Mouse (Mus musculus) C2C12 (cell line): Measurements from ENCODE around the gene Pde11a. TPM values are rescaled to one million over a fixed set of nuclear protein-coding genes. Genes with fewer than 3 reads are reported as not detected.

ENCODE experiments used
- H3K27me3 ChIP-seq: one replicate; pipeline ENCODE4 v1.6.1; 2011; ENCODE audit not compliant: control insufficient read depth, insufficient read depth, insufficient read length
- H3K36me3 ChIP-seq: one replicate; pipeline ENCODE4 v1.6.1; 2011; ENCODE audit not compliant: control insufficient read depth, insufficient read depth
- H3K4me3 ChIP-seq: one replicate; pipeline ENCODE4 v1.5.1; 2011; ENCODE audit warnings: mild to moderate bottlenecking, control low read depth; ENCODE audit not compliant: poor library complexity, insufficient read depth, severe bottlenecking
- H3K79me2 ChIP-seq: one replicate; pipeline ENCODE4 v1.6.1; 2011; ENCODE audit not compliant: control insufficient read depth, insufficient read depth
- H3K79me3 ChIP-seq: one replicate; pipeline ENCODE4 v1.6.1; 2011; ENCODE audit warnings: low read depth, control low read depth
- H3ac ChIP-seq: one replicate; pipeline ENCODE3; 2011; ENCODE audit warnings: low read depth; ENCODE audit not compliant: control insufficient read depth, insufficient read length
- CEBPB ChIP-seq: IDR thresholded peaks from one replicate; pipeline ENCODE4 v1.6.1; 2011; ENCODE audit warnings: low read depth, mild to moderate bottlenecking, control low read depth, moderate library complexity
- CTCF ChIP-seq: IDR thresholded peaks from one replicate; pipeline ENCODE4 v1.5.1; 2011; ENCODE audit not compliant: control insufficient read depth, insufficient read depth, insufficient read length
- FOSL1 ChIP-seq: IDR thresholded peaks from one replicate; pipeline ENCODE4 v1.8.0; 2011; ENCODE audit warnings: mild to moderate bottlenecking, low read length; ENCODE audit not compliant: poor library complexity, insufficient read depth, severe bottlenecking
- MAX ChIP-seq: IDR thresholded peaks from one replicate; pipeline ENCODE4 v1.6.1; 2011; ENCODE audit warnings: mild to moderate bottlenecking, control low read depth
- MYOD1 ChIP-seq: IDR thresholded peaks from one replicate; pipeline ENCODE4 v1.6.1; 2011; ENCODE audit warnings: low read depth; ENCODE audit not compliant: control insufficient read depth, insufficient read length
- MYOG ChIP-seq: IDR thresholded peaks from one replicate; pipeline ENCODE4 v1.6.1; 2011; ENCODE audit not compliant: control insufficient read depth, insufficient read length; ENCODE audit errors: extremely low read depth
- USF1 ChIP-seq: IDR thresholded peaks from one replicate; pipeline ENCODE4 v1.6.1; 2011; ENCODE audit warnings: low read depth, mild to moderate bottlenecking, control low read depth, moderate library complexity
- polyA plus RNA-seq: library from polyadenylated mRNA; unstranded; fragments of >200 nt; fragmentation: generic; extraction: Trizol; gene quantifications from one replicate; pipeline ENCODE4 v1.2.1, GENCODE M21; 2012; ENCODE audit warnings: missing spikeins

The Pde11a gene
- polyA plus RNA-seq, 1 experiment, result not detected

GRCm38 (mm10) chr2:76129058-76129437 is 209.5 kb downstream of the Pde11a start:
- H3K27me3 ChIP-seq, result peaks cover 8% of the 10 kb centered on the region
- H3K79me2 ChIP-seq, result no peaks in the 10 kb centered on the region
- H3K4me3 ChIP-seq, result no peak overlapping the region
- TF ChIP-seq MYOG (no peak), USF1 (no peak), CEBPB (no peak), MAX (no peak), FOSL1 (no peak), CTCF (no peak), MYOD1 (no peak)
- H3K79me3 ChIP-seq, result no peaks in the 10 kb centered on the region
- H3K36me3 ChIP-seq, result no peaks in the 10 kb centered on the region
- no peak overlapping the region for H3ac ChIP-seq

DNA sequence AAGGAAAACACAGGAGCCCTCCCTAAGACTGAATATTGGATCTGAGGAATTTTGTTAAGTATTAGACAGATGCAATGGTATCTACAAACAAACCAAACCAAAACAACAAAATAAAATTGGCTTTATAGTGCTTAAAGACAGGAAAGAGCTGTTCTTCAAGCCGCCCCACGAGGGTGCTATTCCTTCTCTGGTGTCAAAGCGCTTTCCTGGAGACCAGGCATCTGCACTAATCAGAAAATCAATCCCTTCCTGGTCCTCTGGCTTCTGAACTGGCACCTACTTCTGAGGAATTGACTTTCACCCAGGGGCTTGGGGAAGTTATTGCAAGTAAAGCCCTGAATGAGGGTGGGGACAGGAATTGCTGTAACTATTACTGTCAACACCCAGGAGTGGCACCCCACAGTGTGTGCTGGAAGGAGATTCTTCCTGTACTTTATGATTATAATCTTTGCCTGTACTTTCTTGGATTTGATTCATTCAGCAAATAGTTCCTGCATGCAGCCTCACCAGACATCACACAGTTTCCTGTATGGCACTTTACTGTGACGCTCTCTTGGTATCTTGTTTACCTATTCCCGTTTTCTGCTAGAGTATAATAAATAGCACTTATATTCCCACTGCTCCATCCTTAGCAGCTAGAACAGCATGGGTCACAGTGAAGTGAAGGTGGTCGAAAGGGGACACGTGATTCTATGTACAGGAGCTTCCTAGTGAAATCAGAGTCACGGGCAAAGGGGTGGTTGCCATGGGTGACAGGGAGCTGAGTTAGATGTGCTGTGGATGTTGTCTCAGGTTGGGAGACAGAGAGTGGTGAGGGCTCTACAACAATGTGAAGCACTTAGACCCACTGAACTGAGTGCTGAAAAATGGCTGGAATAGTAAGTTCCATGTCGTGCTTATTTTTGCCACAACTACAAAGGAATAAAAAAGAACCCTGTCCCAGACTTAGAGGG is 210.2 kb downstream of the Pde11a start:
- H3K79me3 ChIP-seq, result no peaks in the 10 kb centered on the region
- TF ChIP-seq USF1 (no peak), FOSL1 (no peak), CTCF (no peak), MYOG (no peak)

DNA sequence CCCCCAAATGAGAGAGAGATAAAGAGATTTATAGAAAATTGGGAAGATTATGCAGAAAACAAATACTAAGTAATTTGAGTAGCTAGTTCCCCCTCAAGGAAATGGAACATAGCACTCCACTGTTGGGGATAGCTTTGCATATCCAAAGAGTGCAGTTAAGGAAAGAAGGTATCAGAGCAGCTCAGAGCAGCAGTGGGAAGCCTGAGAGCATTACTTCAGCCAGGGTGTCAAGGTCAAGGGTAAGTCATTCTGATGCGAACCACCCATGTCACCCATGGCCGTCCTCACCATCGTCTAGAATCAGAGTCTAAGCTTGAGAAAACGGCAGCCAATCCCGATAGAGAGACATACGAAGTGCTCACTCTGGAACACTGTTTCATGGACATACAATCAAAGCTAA is 211.9 kb downstream of the Pde11a start:
- TF ChIP-seq MYOD1 (no peak), CEBPB (no peak), MYOG (no peak), MAX (no peak), FOSL1 (no peak), CTCF (no peak), USF1 (no peak)
- no peaks in the 10 kb centered on the region for H3K36me3 ChIP-seq

More for the DNA sequence above, 210.2 kb downstream of the Pde11a start:
- H3ac ChIP-seq, result no peak overlapping the region
- H3K4me3 ChIP-seq, result no peak overlapping the region
- no peaks in the 10 kb centered on the region for H3K36me3 ChIP-seq
- peaks cover 8% of the 10 kb centered on the region for H3K27me3 ChIP-seq
- H3K79me2 ChIP-seq, result no peaks in the 10 kb centered on the region

DNA sequence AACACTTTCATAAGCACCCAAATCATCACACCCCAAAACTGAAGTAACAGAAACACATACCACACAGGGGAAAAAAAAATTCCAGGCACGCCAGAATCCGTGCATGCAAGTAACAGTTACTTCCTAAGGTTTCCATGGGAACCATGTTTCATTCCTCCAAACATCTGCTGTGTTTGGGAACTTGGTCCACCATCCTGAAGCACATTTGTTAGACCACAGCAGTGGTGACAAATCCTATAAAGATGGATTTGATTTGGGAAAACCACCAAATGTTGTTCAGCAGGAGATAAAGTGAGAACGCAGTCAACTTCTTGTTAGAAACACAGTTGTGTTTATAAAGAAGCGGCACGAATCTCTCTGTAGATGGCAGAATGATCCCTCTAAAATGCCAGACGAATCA is 213.8 kb downstream of the Pde11a start:
- H3K36me3 ChIP-seq, result no peaks in the 10 kb centered on the region
- H3ac ChIP-seq, result no peak overlapping the region
- no peaks in the 10 kb centered on the region for H3K79me2 ChIP-seq
- H3K79me3 ChIP-seq, result no peaks in the 10 kb centered on the region
- H3K4me3 ChIP-seq, result no peak overlapping the region
- peaks cover 8% of the 10 kb centered on the region for H3K27me3 ChIP-seq
- TF ChIP-seq USF1 (no peak), MYOG (no peak), CEBPB (no peak), MYOD1 (no peak), MAX (no peak), CTCF (no peak), FOSL1 (no peak)

More for the DNA sequence above, 211.9 kb downstream of the Pde11a start:
- H3ac ChIP-seq, result no peak overlapping the region
- H3K79me3 ChIP-seq, result no peaks in the 10 kb centered on the region
- no peak overlapping the region for H3K4me3 ChIP-seq
- H3K27me3 ChIP-seq, result peaks cover 8% of the 10 kb centered on the region
- H3K79me2 ChIP-seq, result no peaks in the 10 kb centered on the region

GRCm38 (mm10) chr2:76122167-76122566 is 216.4 kb downstream of the Pde11a start:
- Histone ChIP-seq H3K79me2 (no peaks in the 10 kb centered on the region), H3K79me3 (no peaks in the 10 kb centered on the region), H3K27me3 (peaks cover 4% of the 10 kb centered on the region), H3ac (no peak overlapping the region), H3K4me3 (no peak overlapping the region), H3K36me3 (no peaks in the 10 kb centered on the region)
- TF ChIP-seq MAX, result no peak
- no peak for TF ChIP-seq MYOG
- no peak for TF ChIP-seq CEBPB
- no peak for TF ChIP-seq USF1
- TF ChIP-seq FOSL1, result no peak
- no peak for TF ChIP-seq CTCF
- TF ChIP-seq MYOD1, result no peak

- Histone ChIP-seq H3K79me2 (no peaks in the 10 kb centered on the region), H3K27me3 (peaks cover 4% of the 10 kb centered on the region), H3ac (no peak overlapping the region), H3K4me3 (no peak overlapping the region), H3K79me3 (no peaks in the 10 kb centered on the region), H3K36me3 (no peaks in the 10 kb centered on the region)
- TF ChIP-seq CTCF, result no peak
- no peak for TF ChIP-seq FOSL1
- no peak for TF ChIP-seq MYOG
- TF ChIP-seq CEBPB, result no peak
- TF ChIP-seq MAX, result no peak
- no peak for TF ChIP-seq MYOD1
- no peak for TF ChIP-seq USF1
Observed at GRCm38 (mm10) chr2:76119848-76120247, 218.7 kb downstream of the Pde11a start.
